In the genomic region with DNA sequence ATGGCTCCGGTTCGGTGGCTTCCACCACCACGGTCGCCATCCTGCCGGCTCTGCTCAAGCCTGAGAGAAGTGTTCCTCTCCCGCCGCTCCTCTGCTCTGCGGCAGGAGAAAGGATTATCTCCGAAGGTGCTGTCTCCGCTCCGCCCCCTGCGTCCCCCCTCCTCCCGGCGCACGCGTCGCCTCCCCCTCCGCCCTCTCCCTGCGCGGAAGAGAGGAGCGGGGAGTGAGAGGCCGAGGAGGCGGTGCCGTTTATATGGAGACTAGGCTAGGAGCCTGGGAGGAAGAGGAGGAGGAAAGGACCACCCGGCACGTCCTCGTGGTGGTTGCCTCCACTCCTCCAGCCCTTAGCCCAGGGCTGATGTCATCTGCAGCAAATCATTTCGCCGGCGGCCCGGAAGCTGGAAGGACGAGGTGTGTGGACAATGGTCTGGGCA, we compare ENCODE assay signal across 8 mouse cellular contexts. TPM values are rescaled to one million over a fixed set of nuclear protein-coding genes. Genes with fewer than 3 reads are reported as not detected.
DNase-seq lines count a peak whose midpoint lies in the region; ATAC-seq and TF ChIP-seq lines count a peak whose summit lies in the region.

A gene (minus strand): TSS at position 93 of the 434 bp plus-strand sequence.

- peak within 1 kb of the TSS; percentile 89 for H3K4me2 ChIP-seq in intestine, embryonic 14.5 days (ENCODE audit: low read length)

- 0% methylated on average over 25 of the region's 32 CpGs for WGBS in intestine, embryonic 14.5 days
- 2% methylated on average over 23 of the region's 32 CpGs for WGBS in midbrain, embryonic 10.5 days
- under 1% methylated on average over 32 of the region's 32 CpGs for WGBS in small intestine, adult 2 months

- TF ChIP-seq CTCF in small intestine, adult 2 months (IDR thresholded peaks at IDR 0.05; ENCODE audit: extremely low read depth, insufficient read length, insufficient replicate concordance, low read depth, low read length) = no peak

- no peak for ATAC-seq in erythroblast, adult 5-6 weeks (replicated peaks; ENCODE audit: low FRiP score, poor library complexity, severe bottlenecking)
- ATAC-seq in intestine, embryonic 14.5 days (replicated peaks; ENCODE audit: low FRiP score, low TSS enrichment, low read depth) = peak; percentile 88

- H3K9me3 ChIP-seq in erythroblast, embryonic 14.5 days (ENCODE audit: control insufficient read depth, low read length) = no peaks in the 10 kb centered on the region
- H3K9me3 ChIP-seq in intestine, embryonic 14.5 days (ENCODE audit: control insufficient read depth, low read length) = no peaks in the 10 kb centered on the region
- H3K9me3 ChIP-seq in midbrain, embryonic 10.5 days (replicated peaks) = no peaks in the 10 kb centered on the region

- H3K27ac ChIP-seq in intestine, embryonic 14.5 days (ENCODE audit: low read depth) = peak within 1 kb of the TSS; percentile 47
- peak within 1 kb of the TSS; percentile 96 for H3K27ac ChIP-seq in midbrain, embryonic 10.5 days (replicated peaks)
- no peak within 1 kb of the TSS for H3K27ac ChIP-seq in small intestine, adult 2 months (ENCODE audit: insufficient read depth, low read depth, low read length)

- peaks cover 52% of the 10 kb centered on the region for H3K27me3 ChIP-seq in erythroblast, embryonic 14.5 days (ENCODE audit: control insufficient read depth)
- no peaks in the 10 kb centered on the region for H3K27me3 ChIP-seq in intestine, embryonic 14.5 days (replicated peaks; ENCODE audit: control insufficient read depth, insufficient read depth, low read length)
- H3K27me3 ChIP-seq in midbrain, embryonic 10.5 days (ENCODE audit: low read depth, poor library complexity, severe bottlenecking) = no peaks in the 10 kb centered on the region
- H3K27me3 ChIP-seq in small intestine, adult 2 months (ENCODE audit: control insufficient read depth, insufficient read depth, low read length) = peaks cover 30% of the 10 kb centered on the region

- no peak for TF ChIP-seq POLR2A in small intestine, adult 2 months (IDR thresholded peaks at IDR 0.05; ENCODE audit: low read depth, low read length)

- peak within 1 kb of the TSS; percentile 37 for H3K4me3 ChIP-seq in erythroblast, embryonic 14.5 days (replicated peaks)
- H3K4me3 ChIP-seq in intestine, embryonic 14.5 days (ENCODE audit: low read depth, low read length) = peak within 1 kb of the TSS; percentile 63
- peak within 1 kb of the TSS; percentile 88 for H3K4me3 ChIP-seq in midbrain, embryonic 10.5 days
- H3K4me3 ChIP-seq in small intestine, adult 2 months (ENCODE audit: low read depth, low read length) = peak within 1 kb of the TSS; percentile 61

- peaks cover 2% of the 10 kb centered on the region for H3K4me1 ChIP-seq in erythroblast, embryonic 14.5 days (ENCODE audit: control insufficient read depth)
- peaks cover 12% of the 10 kb centered on the region for H3K4me1 ChIP-seq in intestine, embryonic 14.5 days (replicated peaks; ENCODE audit: control insufficient read depth, insufficient read depth, low read length)
- H3K4me1 ChIP-seq in midbrain, embryonic 10.5 days = peaks cover 49% of the 10 kb centered on the region
- H3K4me1 ChIP-seq in small intestine, adult 2 months (ENCODE audit: control insufficient read depth, insufficient read depth, insufficient read length, low read length) = 0 out of 2 replicates have a peak, but pooled peaks cover 3% of the 10 kb centered on the region

- peak within 1 kb of the TSS; percentile 55 for H3K9ac ChIP-seq in intestine, embryonic 14.5 days (ENCODE audit: low read length)

- peak; percentile 90 for DNase-seq in embryo, embryonic 10 days (ENCODE audit: low spot score)
- peak; percentile 64 for DNase-seq in gastrocnemius, postnatal 25 days
- DNase-seq in intestine, embryonic 14.5 days (ENCODE audit: low spot score) = peak; percentile 86
- DNase-seq in left cerebral cortex, postnatal 25 days (ENCODE audit: low spot score in 2 of 2) = peak; percentile 86 to 88
- peak; percentile 91 for DNase-seq in midbrain, embryonic 10.5 days (ENCODE audit: low spot score)

- intact Hi-C loops in left cerebral cortex, postnatal 25 days (cut with DNase I) = loop anchor here (1.0 to 5.0 kb wide), 3 partner anchors 149 to 314 kb away; no protein-coding TSS in a partner anchor

- H3K36me3 ChIP-seq in erythroblast, embryonic 14.5 days (ENCODE audit: control insufficient read depth) = no peaks in the 10 kb centered on the region
- no peaks in the 10 kb centered on the region for H3K36me3 ChIP-seq in intestine, embryonic 14.5 days (ENCODE audit: control insufficient read depth, insufficient read depth, low read length)
- peaks cover 8% of the 10 kb centered on the region; the same call in 1 of the 2 replicates for H3K36me3 ChIP-seq in midbrain, embryonic 10.5 days
- H3K36me3 ChIP-seq in small intestine, adult 2 months (ENCODE audit: control insufficient read depth, insufficient read depth, low read length) = no peaks in the 10 kb centered on the region

RNA-seq across cellular contexts. Expression of the gene that starts here (rescaled TPM):
- not detected in 2 replicates for polyA plus RNA-seq in erythroblast, embryonic 14.5 days (2012)
- total RNA-seq in erythroblast, adult 5-6 weeks (2015; ENCODE audit: low replicate concordance) = not detected in 2 replicates
- total RNA-seq in erythroblast, adult 5-6 weeks (2017; ENCODE audit: low replicate concordance) = 0.17 and 0.28 TPM in 2 replicates
- 10 to 100 TPM; 12.0 to 12.9 TPM for total RNA-seq in gastrocnemius, postnatal 25 days (2021)
- 167 and 173 TPM in 2 replicates for polyA plus RNA-seq in intestine, embryonic 14.5 days (2014; fragmentation: Nextera tagmentation; extraction: Ambion mirVana)
- total RNA-seq in left cerebral cortex, postnatal 25 days (2021) = 100 to 1,000 TPM; 586 to 625 TPM
- 665 and 916 TPM in 2 replicates for polyA plus RNA-seq in midbrain, embryonic 10.5 days (2016; fragmentation: Nextera tagmentation; extraction: Ambion mirVana)
- 0.55 and 0.74 TPM in 2 replicates for polyA plus RNA-seq in small intestine, adult 2 months (2012; rRNA removed)

Comparison
In these comparisons a context has a peak if more than half of its experiments do, and no peak if none do; other contexts are left out.
1. RNA of the gene that starts here (total RNA-seq): 586 to 625 TPM in left cerebral cortex, postnatal 25 days; 12.0 to 12.9 TPM in gastrocnemius, postnatal 25 days and 0.17 to 0.28 TPM in erythroblast, adult 5-6 weeks; every median in the first group is over 10 times any median in the second.
2. RNA of the gene that starts here (polyA plus RNA-seq): 665 to 916 TPM in midbrain, embryonic 10.5 days and 167 to 173 TPM in intestine, embryonic 14.5 days; 0.55 to 0.74 TPM in small intestine, adult 2 months and not detected in erythroblast, embryonic 14.5 days; every median in the first group is over 10 times any median in the second.
3. H3K4me3 ChIP-seq: peak in every context shown above with its lines; median percentile 88 in midbrain, embryonic 10.5 days; 63 in intestine, embryonic 14.5 days; 61 in small intestine, adult 2 months; 37 in erythroblast, embryonic 14.5 days.
4. Peak in every context shown above with its lines, with median percentiles within 50 percentile points of each other: DNase-seq.